Comparison of ENCODE assay signal across 9 mouse cellular contexts in the genomic region with DNA sequence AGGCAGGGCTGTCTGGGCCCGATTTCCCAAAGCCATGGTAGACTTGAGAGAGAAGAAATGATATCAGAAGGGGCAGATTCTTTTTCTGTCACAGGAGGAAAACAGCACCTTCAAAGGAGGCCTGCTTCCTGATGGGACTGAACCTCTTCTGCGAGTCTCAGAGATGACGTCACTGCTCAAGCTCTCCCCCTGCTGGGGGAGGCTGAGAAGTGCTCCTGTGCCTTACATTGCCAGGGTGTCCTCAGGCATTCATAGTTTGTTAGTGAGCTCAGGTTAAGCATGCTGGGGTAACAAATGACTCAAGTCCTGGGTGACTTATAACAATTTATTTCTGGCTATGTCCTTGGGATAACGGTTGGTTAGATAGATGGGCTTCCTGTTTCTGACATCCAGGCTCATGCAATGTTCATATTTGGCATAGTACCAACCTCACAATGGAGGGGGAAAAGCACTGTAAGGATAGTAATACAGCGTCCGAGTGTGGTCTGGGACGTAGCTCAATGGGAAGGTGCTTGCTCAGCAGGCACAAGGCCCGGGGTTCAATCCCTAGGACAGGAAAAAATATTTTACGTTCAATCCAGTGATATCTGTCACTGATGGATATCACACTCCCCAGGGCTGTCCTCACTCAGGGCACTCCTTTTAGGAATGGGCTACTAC.
DNase-seq lines count a peak whose midpoint lies in the region; ATAC-seq and TF ChIP-seq lines count a peak whose summit lies in the region.
"Had no signal": no experiment of that assay in that cellular context is flagged by ENCODE, and none has a peak within 500 bp of the region (broad histone marks: within the 10 kb centered on the region; RNA-seq: fewer than 3 reads in every experiment).

No protein-coding gene starts in this region.

- H3K4me1 ChIP-seq in forebrain, postnatal 0 days (ENCODE audit: insufficient read depth) = no peaks in the 10 kb centered on the region
- no peaks in the 10 kb centered on the region for H3K4me1 ChIP-seq in hindbrain, embryonic 15.5 days (replicated peaks)

- peak; percentile 77 for TF ChIP-seq CTCF in forebrain, postnatal 0 days (IDR thresholded peaks at IDR 0.05; ENCODE audit: low read depth)

- WGBS in forebrain, postnatal 0 days = 57% methylated on average over 9 of the region's 9 CpGs
- 58% methylated on average over 9 of the region's 9 CpGs for WGBS in hindbrain, embryonic 15.5 days

- no peaks in the 10 kb centered on the region for H3K9me3 ChIP-seq in forebrain, postnatal 0 days (ENCODE audit: low read length)
- no peaks in the 10 kb centered on the region for H3K9me3 ChIP-seq in hindbrain, embryonic 15.5 days

- H3K27ac ChIP-seq in forebrain, postnatal 0 days (ENCODE audit: low read depth, low read length) = no peak overlapping the region
- no peak overlapping the region for H3K27ac ChIP-seq in hindbrain, embryonic 15.5 days (replicated peaks)

- no peaks in the 10 kb centered on the region for H3K36me3 ChIP-seq in forebrain, postnatal 0 days (ENCODE audit: insufficient read depth)
- H3K36me3 ChIP-seq in hindbrain, embryonic 15.5 days = no peaks in the 10 kb centered on the region

- no peaks in the 10 kb centered on the region for H3K27me3 ChIP-seq in forebrain, postnatal 0 days (ENCODE audit: insufficient read depth, low read length)
- H3K27me3 ChIP-seq in hindbrain, embryonic 15.5 days = no peaks in the 10 kb centered on the region

- no peak overlapping the region for H3K9ac ChIP-seq in forebrain, postnatal 0 days
- no peak overlapping the region for H3K9ac ChIP-seq in hindbrain, embryonic 15.5 days

- peak; percentile 69 for DNase-seq in Muller cell, postnatal 12 days (ENCODE audit: inconsistent ontology term)
- DNase-seq in cerebellum, adult 11-12 months = peak; percentile 41
- peak; percentile 78 for DNase-seq in forebrain, postnatal 0 days
- peak; percentile 73 to 75 for DNase-seq in layer of hippocampus, postnatal 36 days
- DNase-seq in lung, postnatal 4 days = peak; percentile 82 to 87
- peak; percentile 59 for DNase-seq in right cerebral cortex, postnatal 25 days
- DNase-seq in urinary bladder, postnatal 36 days (ENCODE audit: low spot score in 2 of 2) = peak; percentile 58 to 60

- H3K4me3 ChIP-seq in forebrain, postnatal 0 days (ENCODE audit: low read depth, low read length) = no peak overlapping the region
- no peak overlapping the region for H3K4me3 ChIP-seq in hindbrain, embryonic 15.5 days
- H3K4me3 ChIP-seq: myocyte had no signal

- ATAC-seq in forebrain, postnatal 0 days = peak; percentile 48; the same call in 1 of the 2 replicates
- peak; percentile 63; the same call in 1 of the 2 replicates for ATAC-seq in hindbrain, embryonic 15.5 days (ENCODE audit: low FRiP score, low read depth)

- no peak overlapping the region for H3K4me2 ChIP-seq in forebrain, postnatal 0 days (ENCODE audit: low read depth)
- no peak overlapping the region for H3K4me2 ChIP-seq in hindbrain, embryonic 15.5 days
